Mouse (Mus musculus): ENCODE data around the gene Gm42372. TPM values are rescaled to one million over a fixed set of nuclear protein-coding genes. Genes with fewer than 3 reads are reported as not detected.

Gene Gm42372
- polyA plus RNA-seq, 1 experiment from 2014 or later: 0.08 TPM

- H3K9ac ChIP-seq (ENCODE audit: low read length): no peak overlapping the region
- H3K4me1 ChIP-seq (ENCODE audit: control insufficient read depth in 2 of 2, insufficient read depth in 2 of 2, low read length in 2 of 2): peaks cover 8 to 17% of the 10 kb centered on the region in 2 experiments
- no peaks in the 10 kb centered on the region for H3K27me3 ChIP-seq (ENCODE audit: control insufficient read depth, insufficient read depth, low read length)
- no peaks in the 10 kb centered on the region for H3K36me3 ChIP-seq (ENCODE audit: control insufficient read depth, insufficient read depth, low read length)
- H3K4me3 ChIP-seq (ENCODE audit: control insufficient read depth in 1 of 2, insufficient read depth in 1 of 2, low read depth in 1 of 2, low read length in 2 of 2): no peak overlapping the region
- ATAC-seq (ENCODE audit: insufficient number of reproducible peaks, insufficient read depth, low FRiP score, low read depth): no peak
- no peak overlapping the region for H3K4me2 ChIP-seq (ENCODE audit: low read length)
- no peaks in the 10 kb centered on the region for H3K9me3 ChIP-seq (ENCODE audit: control insufficient read depth, low read length)
- 68% methylated on average over 3 of the region's 3 CpGs for WGBS
- H3K27ac ChIP-seq (replicated peaks in 1 of 2; ENCODE audit: control insufficient read depth in 1 of 2, insufficient read depth in 1 of 2, low read depth in 2 of 2, low read length in 2 of 2): peak overlapping the region in 1 of 2 experiments; percentile 56; a peak in 1 of 4 replicates
Observed at GRCm38 (mm10) chr7:16971160-16971559, 11.7 kb upstream of the Gm42372 start.

GRCm38 (mm10) chr7:16974018-16974417 lies 8.9 kb upstream of the Gm42372 start:
- WGBS: 22% methylated on average over 6 of the region's 6 CpGs
- H3K36me3 ChIP-seq (ENCODE audit: control insufficient read depth, insufficient read depth, low read length): no peaks in the 10 kb centered on the region
- no peak overlapping the region for H3K4me2 ChIP-seq (ENCODE audit: low read length)
- H3K27ac ChIP-seq (replicated peaks in 1 of 2; ENCODE audit: control insufficient read depth in 1 of 2, insufficient read depth in 1 of 2, low read depth in 2 of 2, low read length in 2 of 2): peak overlapping the region; percentile 19 to 70; a peak in 2 of 4 replicates
- ATAC-seq (ENCODE audit: insufficient number of reproducible peaks, insufficient read depth, low FRiP score, low read depth): 0 out of 2 replicates have a peak, but pooled peaks have one; percentile 61
- H3K27me3 ChIP-seq (ENCODE audit: control insufficient read depth, insufficient read depth, low read length): no peaks in the 10 kb centered on the region
- H3K9ac ChIP-seq (ENCODE audit: low read length): no peak overlapping the region
- H3K4me1 ChIP-seq (ENCODE audit: control insufficient read depth in 2 of 2, insufficient read depth in 2 of 2, low read length in 2 of 2): peaks cover 11 to 17% of the 10 kb centered on the region in 2 experiments
- no peaks in the 10 kb centered on the region for H3K9me3 ChIP-seq (ENCODE audit: control insufficient read depth, low read length)
- no peak overlapping the region for H3K4me3 ChIP-seq (ENCODE audit: control insufficient read depth in 1 of 2, insufficient read depth in 1 of 2, low read depth in 1 of 2, low read length in 2 of 2)

- 0 out of 2 replicates have a peak overlapping the region, but pooled peaks have one; percentile 6 for H3K9ac ChIP-seq (ENCODE audit: low read length)
- 38% methylated on average over 8 of the region's 8 CpGs for WGBS
- H3K36me3 ChIP-seq (ENCODE audit: control insufficient read depth, insufficient read depth, low read length): no peaks in the 10 kb centered on the region
- no peak overlapping the region for H3K4me3 ChIP-seq (ENCODE audit: control insufficient read depth in 1 of 2, insufficient read depth in 1 of 2, low read depth in 1 of 2, low read length in 2 of 2)
- H3K9me3 ChIP-seq (ENCODE audit: control insufficient read depth, low read length): no peaks in the 10 kb centered on the region
- H3K4me1 ChIP-seq (ENCODE audit: control insufficient read depth in 2 of 2, insufficient read depth in 2 of 2, low read length in 2 of 2): peaks cover 12 to 21% of the 10 kb centered on the region in 2 experiments
- H3K4me2 ChIP-seq (ENCODE audit: low read length): no peak overlapping the region
- no peaks in the 10 kb centered on the region for H3K27me3 ChIP-seq (ENCODE audit: control insufficient read depth, insufficient read depth, low read length)
- no peak overlapping the region for H3K27ac ChIP-seq (replicated peaks in 1 of 2; ENCODE audit: control insufficient read depth in 1 of 2, insufficient read depth in 1 of 2, low read depth in 2 of 2, low read length in 2 of 2)
- ATAC-seq (ENCODE audit: insufficient number of reproducible peaks, insufficient read depth, low FRiP score, low read depth): no peak
Observed at GRCm38 (mm10) chr7:16976298-16976697, 6.6 kb upstream of the Gm42372 start.

- WGBS: 72% methylated on average over 6 of the region's 6 CpGs
- H3K27ac ChIP-seq (replicated peaks in 1 of 2; ENCODE audit: control insufficient read depth in 1 of 2, insufficient read depth in 1 of 2, low read depth in 2 of 2, low read length in 2 of 2): no peak overlapping the region
- H3K9me3 ChIP-seq (ENCODE audit: control insufficient read depth, low read length): no peaks in the 10 kb centered on the region
- H3K9ac ChIP-seq (ENCODE audit: low read length): no peak overlapping the region
- no peaks in the 10 kb centered on the region for H3K36me3 ChIP-seq (ENCODE audit: control insufficient read depth, insufficient read depth, low read length)
- no peaks in the 10 kb centered on the region for H3K27me3 ChIP-seq (ENCODE audit: control insufficient read depth, insufficient read depth, low read length)
- ATAC-seq (ENCODE audit: insufficient number of reproducible peaks, insufficient read depth, low FRiP score, low read depth): no peak
- no peak overlapping the region for H3K4me3 ChIP-seq (ENCODE audit: control insufficient read depth in 1 of 2, insufficient read depth in 1 of 2, low read depth in 1 of 2, low read length in 2 of 2)
- no peak overlapping the region for H3K4me2 ChIP-seq (ENCODE audit: low read length)
- H3K4me1 ChIP-seq (ENCODE audit: control insufficient read depth in 2 of 2, insufficient read depth in 2 of 2, low read length in 2 of 2): peaks cover 12 to 24% of the 10 kb centered on the region in 2 experiments
Observed at GRCm38 (mm10) chr7:16978173-16978572, 4.7 kb upstream of the Gm42372 start.

GRCm38 (mm10) chr7:16978593-16978992 lies 4.3 kb upstream of the Gm42372 start:
- Histone ChIP-seq H3K4me3 (ENCODE audit: control insufficient read depth in 1 of 2, insufficient read depth in 1 of 2, low read depth in 1 of 2, low read length in 2 of 2) (no peak overlapping the region), H3K9me3 (ENCODE audit: control insufficient read depth, low read length) (no peaks in the 10 kb centered on the region), H3K4me1 (ENCODE audit: control insufficient read depth in 2 of 2, insufficient read depth in 2 of 2, low read length in 2 of 2) (peaks cover 12 to 24% of the 10 kb centered on the region in 2 experiments), H3K36me3 (ENCODE audit: control insufficient read depth, insufficient read depth, low read length) (no peaks in the 10 kb centered on the region), H3K27ac (replicated peaks in 1 of 2; ENCODE audit: control insufficient read depth in 1 of 2, insufficient read depth in 1 of 2, low read depth in 2 of 2, low read length in 2 of 2) (no peak overlapping the region), H3K9ac (ENCODE audit: low read length) (no peak overlapping the region), H3K27me3 (ENCODE audit: control insufficient read depth, insufficient read depth, low read length) (no peaks in the 10 kb centered on the region), H3K4me2 (ENCODE audit: low read length) (no peak overlapping the region)
- ATAC-seq (ENCODE audit: insufficient number of reproducible peaks, insufficient read depth, low FRiP score, low read depth): no peak
- 88% methylated on average over 3 of the region's 3 CpGs for WGBS

- ATAC-seq (ENCODE audit: insufficient number of reproducible peaks, insufficient read depth, low FRiP score, low read depth): peak; percentile 38; the same call in 1 of the 2 replicates
- Histone ChIP-seq H3K27me3 (ENCODE audit: control insufficient read depth, insufficient read depth, low read length) (no peaks in the 10 kb centered on the region), H3K4me1 (ENCODE audit: control insufficient read depth in 2 of 2, insufficient read depth in 2 of 2, low read length in 2 of 2) (peaks cover 8 to 17% of the 10 kb centered on the region in 2 experiments), H3K27ac (replicated peaks in 1 of 2; ENCODE audit: control insufficient read depth in 1 of 2, insufficient read depth in 1 of 2, low read depth in 2 of 2, low read length in 2 of 2) (peak overlapping the region; percentile 89 to 95), H3K4me2 (ENCODE audit: low read length) (peak overlapping the region; percentile 66), H3K4me3 (ENCODE audit: control insufficient read depth in 1 of 2, insufficient read depth in 1 of 2, low read depth in 1 of 2, low read length in 2 of 2) (peak overlapping the region; percentile 32 to 48), H3K9me3 (ENCODE audit: control insufficient read depth, low read length) (no peaks in the 10 kb centered on the region), H3K9ac (ENCODE audit: low read length) (peak overlapping the region; percentile 63), H3K36me3 (ENCODE audit: control insufficient read depth, insufficient read depth, low read length) (no peaks in the 10 kb centered on the region)
- 4% methylated on average over 12 of the region's 12 CpGs for WGBS
Observed at GRCm38 (mm10) chr7:16980348-16980747, 2.5 kb upstream of the Gm42372 start.

GRCm38 (mm10) chr7:16987541-16988149 lies 4.8 kb downstream of the Gm42372 start:
- Histone ChIP-seq H3K36me3 (ENCODE audit: control insufficient read depth, insufficient read depth, low read length) (no peaks in the 10 kb centered on the region), H3K4me2 (ENCODE audit: low read length) (no peak overlapping the region), H3K4me1 (ENCODE audit: control insufficient read depth in 2 of 2, insufficient read depth in 2 of 2, low read length in 2 of 2) (peaks cover 23 to 35% of the 10 kb centered on the region in 2 experiments), H3K27me3 (ENCODE audit: control insufficient read depth, insufficient read depth, low read length) (no peaks in the 10 kb centered on the region), H3K27ac (replicated peaks in 1 of 2; ENCODE audit: control insufficient read depth in 1 of 2, insufficient read depth in 1 of 2, low read depth in 2 of 2, low read length in 2 of 2) (peak overlapping the region in 1 of 2 experiments; percentile 14; a peak in 2 of 4 replicates), H3K9ac (ENCODE audit: low read length) (no peak overlapping the region), H3K4me3 (ENCODE audit: control insufficient read depth in 1 of 2, insufficient read depth in 1 of 2, low read depth in 1 of 2, low read length in 2 of 2) (no peak overlapping the region), H3K9me3 (ENCODE audit: control insufficient read depth, low read length) (0 out of 2 replicates have a peak, but pooled peaks cover 2% of the 10 kb centered on the region)
- ATAC-seq (ENCODE audit: insufficient number of reproducible peaks, insufficient read depth, low FRiP score, low read depth): no peak
- WGBS: 36% methylated on average over 7 of the region's 7 CpGs
